Mouse (Mus musculus) liver, postnatal 0 days (tissue): ENCODE measurements around the gene Chsy1.

Experiments used
- CTCF ChIP-seq: sonication (generic); IDR thresholded peaks from 2 replicates; pipeline ENCODE4 v1.5.1; 2016; ENCODE audit warnings: antibody characterized with exemption, low read depth
- EP300 ChIP-seq: IDR thresholded peaks from 2 replicates; pipeline ENCODE4 v1.6.1; 2016; ENCODE audit warnings: antibody characterized with exemption, low read depth, mild to moderate bottlenecking

DNA sequence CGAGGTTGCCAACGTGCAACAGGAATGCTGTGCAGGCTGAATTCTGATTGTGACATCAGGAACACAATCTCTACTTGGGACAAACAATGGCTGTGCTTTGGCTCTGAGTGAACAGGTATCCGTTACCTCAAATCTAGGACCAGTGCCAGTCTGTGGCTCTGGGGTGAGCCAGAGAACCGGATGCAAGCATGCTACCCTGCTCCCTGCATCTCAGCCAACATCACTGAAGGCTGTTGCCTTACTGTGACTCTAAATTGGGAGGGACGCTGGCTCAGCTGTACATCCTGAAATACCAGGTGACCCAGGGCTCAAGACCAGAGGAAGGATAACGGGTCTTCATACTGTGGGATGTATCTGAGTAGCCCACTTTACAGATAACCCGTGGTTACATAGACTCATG, 70.4 kb downstream of the Chsy1 start:
- TF ChIP-seq CTCF (no peak), EP300 (no peak)
